Comparison of ENCODE assay signal across 29 mouse cellular contexts in genomic region chr6:111105485-111105884, GRCm38 (mm10).
DNase-seq lines count a peak whose midpoint lies in the region; ATAC-seq lines count a peak whose summit lies in the region.
"Had no signal": no experiment of that assay in that cellular context is flagged by ENCODE, and none has a peak within 500 bp of the region (broad histone marks: within the 10 kb centered on the region; RNA-seq: fewer than 3 reads in every experiment).

No protein-coding gene starts in this region.

- H3K9me3 ChIP-seq in forebrain, embryonic 13.5 days (replicated peaks) = no peaks in the 10 kb centered on the region
- H3K9me3 ChIP-seq in forebrain, embryonic 12.5 days = no peaks in the 10 kb centered on the region
- H3K9me3 ChIP-seq: embryonic facial prominence, embryonic 10.5 days; embryonic facial prominence, embryonic 15.5 days; heart, embryonic 13.5 days; hindbrain, embryonic 15.5 days; limb, embryonic 10.5 days; limb, embryonic 15.5 days; midbrain, embryonic 13.5 days; neural tube, embryonic 13.5 days had no signal

- DNase-seq in layer of hippocampus, adult 9-11 months = peak; percentile 7
- no peak for DNase-seq in layer of hippocampus, postnatal 36 days
- peak; percentile 14 for DNase-seq in right cerebral cortex, postnatal 25 days
- DNase-seq in right cerebral cortex, postnatal 14 days = no peak
- peak; percentile 12 for DNase-seq in right cerebral cortex, postnatal 4 days
- DNase-seq in kidney, postnatal 14 days = no peak
- DNase-seq: adrenal gland, postnatal 36 days; cerebellum, adult 11-12 months; cerebellum, postnatal 25 days; gastrocnemius, postnatal 10 days; heart, postnatal 10 days; kidney, adult 18-20 months; lung, adult 2 months; lung, postnatal 10 days had no signal

- peak; percentile 70; the same call in 1 of the 2 replicates for ATAC-seq in forebrain, embryonic 13.5 days
- no peak for ATAC-seq in forebrain, embryonic 12.5 days (ENCODE audit: low FRiP score)
- ATAC-seq: CD4-positive, CD25-positive, alpha-beta regulatory T cell, adult 4 months; midbrain, embryonic 13.5 days had no signal

- no peak overlapping the region for H3K27ac ChIP-seq in forebrain, embryonic 13.5 days
- H3K27ac ChIP-seq in forebrain, embryonic 12.5 days = no peak overlapping the region
- H3K27ac ChIP-seq: embryonic facial prominence, embryonic 10.5 days; embryonic facial prominence, embryonic 15.5 days; heart, embryonic 13.5 days; hindbrain, embryonic 15.5 days; kidney, postnatal 0 days; left cerebral cortex, adult 2 months; limb, embryonic 10.5 days; limb, embryonic 15.5 days; liver, embryonic 14.5 days; macrophage; midbrain, embryonic 13.5 days; neural tube, embryonic 13.5 days had no signal

- H3K4me1 ChIP-seq in forebrain, embryonic 13.5 days = no peaks in the 10 kb centered on the region
- H3K4me1 ChIP-seq in forebrain, embryonic 12.5 days = no peaks in the 10 kb centered on the region
- H3K4me1 ChIP-seq: embryonic facial prominence, embryonic 10.5 days; embryonic facial prominence, embryonic 15.5 days; heart, embryonic 13.5 days; hindbrain, embryonic 15.5 days; limb, embryonic 10.5 days; limb, embryonic 15.5 days; midbrain, embryonic 13.5 days; neural tube, embryonic 13.5 days had no signal

- H3K4me2 ChIP-seq in forebrain, embryonic 13.5 days = no peak overlapping the region
- H3K4me2 ChIP-seq in forebrain, embryonic 12.5 days = no peak overlapping the region
- H3K4me2 ChIP-seq: embryonic facial prominence, embryonic 15.5 days; heart, embryonic 13.5 days; hindbrain, embryonic 15.5 days; limb, embryonic 15.5 days; midbrain, embryonic 13.5 days; neural tube, embryonic 13.5 days had no signal

- H3K27me3 ChIP-seq in forebrain, embryonic 13.5 days = no peaks in the 10 kb centered on the region
- no peaks in the 10 kb centered on the region for H3K27me3 ChIP-seq in forebrain, embryonic 12.5 days
- H3K27me3 ChIP-seq: embryonic facial prominence, embryonic 15.5 days; heart, embryonic 13.5 days; hindbrain, embryonic 15.5 days; limb, embryonic 15.5 days; midbrain, embryonic 13.5 days; neural tube, embryonic 13.5 days had no signal

- H3K4me3 ChIP-seq in forebrain, embryonic 13.5 days = no peak overlapping the region
- no peak overlapping the region for H3K4me3 ChIP-seq in forebrain, embryonic 12.5 days (replicated peaks)
- H3K4me3 ChIP-seq: embryonic facial prominence, embryonic 10.5 days; embryonic facial prominence, embryonic 15.5 days; heart, embryonic 13.5 days; hindbrain, embryonic 15.5 days; left cerebral cortex, adult 2 months; limb, embryonic 10.5 days; limb, embryonic 15.5 days; midbrain, embryonic 13.5 days; neural tube, embryonic 13.5 days had no signal

- WGBS in forebrain, embryonic 13.5 days = 81% methylated on average over 1 of the region's 1 CpGs
- 90% methylated on average over 1 of the region's 1 CpGs for WGBS in forebrain, embryonic 12.5 days

- no peaks in the 10 kb centered on the region for H3K36me3 ChIP-seq in forebrain, embryonic 13.5 days (ENCODE audit: poor library complexity, severe bottlenecking)
- H3K36me3 ChIP-seq in forebrain, embryonic 12.5 days (replicated peaks) = no peaks in the 10 kb centered on the region
- H3K36me3 ChIP-seq: embryonic facial prominence, embryonic 10.5 days; embryonic facial prominence, embryonic 15.5 days; heart, embryonic 13.5 days; hindbrain, embryonic 15.5 days; limb, embryonic 10.5 days; limb, embryonic 15.5 days; midbrain, embryonic 13.5 days; neural tube, embryonic 13.5 days had no signal

- H3K9ac ChIP-seq in forebrain, embryonic 13.5 days = no peak overlapping the region
- H3K9ac ChIP-seq in forebrain, embryonic 12.5 days = no peak overlapping the region
- H3K9ac ChIP-seq: embryonic facial prominence, embryonic 15.5 days; heart, embryonic 13.5 days; hindbrain, embryonic 15.5 days; limb, embryonic 15.5 days; liver, embryonic 14.5 days; midbrain, embryonic 13.5 days; neural tube, embryonic 13.5 days had no signal

Comparison
In these comparisons a context has a peak if more than half of its experiments do, and no peak if none do; other contexts are left out.
1. DNase-seq: peak in layer of hippocampus, adult 9-11 months (single experiment), right cerebral cortex, postnatal 25 days (single experiment) and right cerebral cortex, postnatal 4 days (single experiment); none in layer of hippocampus, postnatal 36 days (0 of 2), right cerebral cortex, postnatal 14 days (single experiment) and kidney, postnatal 14 days (single experiment).